Mouse (Mus musculus): ENCODE data around the gene Ttf2. TPM values are rescaled to one million over a fixed set of nuclear protein-coding genes. Genes with fewer than 3 reads are reported as not detected.

The Ttf2 gene
- 0.40 and 0.71 TPM in 2 replicates for polyA plus RNA-seq (2012; ENCODE audit: insufficient read depth, low replicate concordance)

GRCm38 (mm10) chr3:100969176-100969917 lies at the start of gene Ttf2:
Ttf2 (minus strand) TSS chr3:100969663.
- H3K9me3 ChIP-seq, result no peaks in the 10 kb centered on the region
- peaks cover 23% of the 10 kb centered on the region for H3K36me3 ChIP-seq (replicated peaks; ENCODE audit: low read length)
- TF ChIP-seq FLI1 (IDR thresholded peaks at IDR 0.05; ENCODE audit: low read length) (peak; percentile 74; the same call in 1 of the 2 replicates), GATA1 (IDR thresholded peaks at IDR 0.05; ENCODE audit: borderline replicate concordance, low read length) (no peak)
- H3K27me3 ChIP-seq (replicated peaks), result no peaks in the 10 kb centered on the region
- peak within 1 kb of the TSS; percentile 97 for H3K4me3 ChIP-seq (replicated peaks)
- H3K4me1 ChIP-seq, result peaks cover 12% of the 10 kb centered on the region

DNA sequence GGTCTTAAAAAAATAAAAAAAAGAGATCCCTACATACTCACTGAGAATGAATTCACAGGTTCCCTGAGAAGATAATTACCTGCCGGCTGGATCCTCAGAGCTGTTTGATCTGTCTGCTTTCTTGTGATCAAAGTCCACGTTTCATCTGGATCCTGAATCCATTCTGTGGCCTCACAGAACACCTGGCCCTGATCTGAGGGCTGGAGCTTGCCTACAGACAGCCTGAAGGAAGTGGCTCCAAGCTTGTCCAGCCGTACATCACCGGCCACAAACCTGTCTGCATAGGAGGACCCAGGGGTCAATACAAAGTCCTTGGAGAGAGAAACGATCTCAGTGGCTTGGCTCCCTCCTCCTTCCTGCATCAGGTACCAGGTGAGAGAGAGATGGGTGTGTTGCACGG lies 49.0 kb upstream of the Ttf2 start:
- H3K27me3 ChIP-seq (replicated peaks), result peaks cover 3% of the 10 kb centered on the region
- no peaks in the 10 kb centered on the region for H3K4me1 ChIP-seq
- H3K36me3 ChIP-seq (replicated peaks; ENCODE audit: low read length), result no peaks in the 10 kb centered on the region
- no peaks in the 10 kb centered on the region for H3K9me3 ChIP-seq
- TF ChIP-seq FLI1 (IDR thresholded peaks at IDR 0.05; ENCODE audit: low read length) (no peak), GATA1 (IDR thresholded peaks at IDR 0.05; ENCODE audit: borderline replicate concordance, low read length) (no peak)
- H3K4me3 ChIP-seq (replicated peaks), result no peak overlapping the region

DNA sequence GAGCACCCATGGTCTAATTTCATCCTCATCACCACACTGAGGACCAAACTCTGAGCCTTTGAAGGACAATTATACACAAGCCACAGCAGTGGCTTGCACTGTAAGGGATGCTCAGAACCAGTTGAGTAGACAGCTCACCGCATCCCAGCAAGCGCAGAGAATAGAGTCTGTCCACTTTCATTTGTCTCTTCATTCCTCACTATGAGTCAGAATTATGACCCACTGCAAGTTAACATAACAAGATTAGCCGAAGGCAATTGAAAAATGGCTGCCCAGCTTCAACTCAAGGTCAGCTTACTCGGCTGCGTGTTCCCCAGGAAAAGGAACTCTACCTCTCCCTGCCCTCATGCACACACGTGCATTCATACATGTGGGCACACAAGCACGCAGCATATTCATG lies 46.6 kb upstream of the Ttf2 start:
- Histone ChIP-seq H3K9me3 (no peaks in the 10 kb centered on the region), H3K4me1 (peaks cover under 1% of the 10 kb centered on the region; the same call in 1 of the 2 replicates), H3K4me3 (replicated peaks) (no peak overlapping the region), H3K36me3 (replicated peaks; ENCODE audit: low read length) (no peaks in the 10 kb centered on the region), H3K27me3 (replicated peaks) (peaks cover 3% of the 10 kb centered on the region)
- TF ChIP-seq GATA1 (IDR thresholded peaks at IDR 0.05; ENCODE audit: borderline replicate concordance, low read length), result no peak
- TF ChIP-seq FLI1 (IDR thresholded peaks at IDR 0.05; ENCODE audit: low read length), result no peak

GRCm38 (mm10) chr3:101015254-101015653 lies 45.8 kb upstream of the Ttf2 start:
- Histone ChIP-seq H3K9me3 (no peaks in the 10 kb centered on the region), H3K4me3 (replicated peaks) (no peak overlapping the region), H3K36me3 (replicated peaks; ENCODE audit: low read length) (no peaks in the 10 kb centered on the region), H3K27me3 (replicated peaks) (peaks cover 3% of the 10 kb centered on the region), H3K4me1 (peaks cover 4% of the 10 kb centered on the region; the same call in 1 of the 2 replicates)
- TF ChIP-seq FLI1 (IDR thresholded peaks at IDR 0.05; ENCODE audit: low read length) (no peak), GATA1 (IDR thresholded peaks at IDR 0.05; ENCODE audit: borderline replicate concordance, low read length) (no peak)

DNA sequence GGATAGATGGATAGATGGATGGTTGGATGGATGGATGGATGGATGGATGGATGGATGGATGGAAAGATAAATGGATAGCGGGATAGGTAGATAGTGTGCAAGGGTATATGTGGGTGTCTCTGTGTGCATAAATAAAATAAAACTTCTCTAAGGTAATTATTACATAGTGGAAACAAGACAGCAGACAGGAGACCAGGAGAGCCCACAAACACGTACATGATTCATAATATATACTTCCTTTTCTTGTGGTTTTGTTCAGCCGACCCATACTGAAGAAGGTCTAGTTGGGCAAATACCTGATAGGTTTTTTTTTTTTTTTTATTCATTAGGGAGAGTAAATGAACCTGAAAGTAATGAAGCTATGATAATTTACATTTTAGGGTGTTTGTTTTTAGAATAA lies 44.1 kb upstream of the Ttf2 start:
- H3K4me1 ChIP-seq, result peaks cover 4% of the 10 kb centered on the region; the same call in 1 of the 2 replicates
- no peak overlapping the region for H3K4me3 ChIP-seq (replicated peaks)
- no peaks in the 10 kb centered on the region for H3K36me3 ChIP-seq (replicated peaks; ENCODE audit: low read length)
- no peak for TF ChIP-seq FLI1 (IDR thresholded peaks at IDR 0.05; ENCODE audit: low read length)
- no peak for TF ChIP-seq GATA1 (IDR thresholded peaks at IDR 0.05; ENCODE audit: borderline replicate concordance, low read length)
- no peaks in the 10 kb centered on the region for H3K9me3 ChIP-seq
- H3K27me3 ChIP-seq (replicated peaks), result no peaks in the 10 kb centered on the region

- H3K36me3 ChIP-seq (replicated peaks; ENCODE audit: low read length), result no peaks in the 10 kb centered on the region
- H3K9me3 ChIP-seq, result no peaks in the 10 kb centered on the region
- TF ChIP-seq FLI1 (IDR thresholded peaks at IDR 0.05; ENCODE audit: low read length), result no peak
- TF ChIP-seq GATA1 (IDR thresholded peaks at IDR 0.05; ENCODE audit: borderline replicate concordance, low read length), result no peak
- no peaks in the 10 kb centered on the region for H3K27me3 ChIP-seq (replicated peaks)
- no peak overlapping the region for H3K4me3 ChIP-seq (replicated peaks)
- peaks cover 4% of the 10 kb centered on the region; the same call in 1 of the 2 replicates for H3K4me1 ChIP-seq
Measured at GRCm38 (mm10) chr3:101013005-101013404, 43.5 kb upstream of the Ttf2 start.

GRCm38 (mm10) chr3:101012597-101012996 lies 43.1 kb upstream of the Ttf2 start:
- H3K4me3 ChIP-seq (replicated peaks), result no peak overlapping the region
- H3K27me3 ChIP-seq (replicated peaks), result no peaks in the 10 kb centered on the region
- H3K9me3 ChIP-seq, result no peaks in the 10 kb centered on the region
- TF ChIP-seq FLI1 (IDR thresholded peaks at IDR 0.05; ENCODE audit: low read length) (no peak), GATA1 (IDR thresholded peaks at IDR 0.05; ENCODE audit: borderline replicate concordance, low read length) (no peak)
- no peaks in the 10 kb centered on the region for H3K36me3 ChIP-seq (replicated peaks; ENCODE audit: low read length)
- peaks cover 4% of the 10 kb centered on the region; the same call in 1 of the 2 replicates for H3K4me1 ChIP-seq

GRCm38 (mm10) chr3:101012131-101012571 lies 42.7 kb upstream of the Ttf2 start:
- H3K27me3 ChIP-seq (replicated peaks), result no peaks in the 10 kb centered on the region
- no peaks in the 10 kb centered on the region for H3K9me3 ChIP-seq
- H3K36me3 ChIP-seq (replicated peaks; ENCODE audit: low read length), result no peaks in the 10 kb centered on the region
- peaks cover 4% of the 10 kb centered on the region; the same call in 1 of the 2 replicates for H3K4me1 ChIP-seq
- TF ChIP-seq GATA1 (IDR thresholded peaks at IDR 0.05; ENCODE audit: borderline replicate concordance, low read length), result no peak
- TF ChIP-seq FLI1 (IDR thresholded peaks at IDR 0.05; ENCODE audit: low read length), result no peak
- H3K4me3 ChIP-seq (replicated peaks), result no peak overlapping the region

DNA sequence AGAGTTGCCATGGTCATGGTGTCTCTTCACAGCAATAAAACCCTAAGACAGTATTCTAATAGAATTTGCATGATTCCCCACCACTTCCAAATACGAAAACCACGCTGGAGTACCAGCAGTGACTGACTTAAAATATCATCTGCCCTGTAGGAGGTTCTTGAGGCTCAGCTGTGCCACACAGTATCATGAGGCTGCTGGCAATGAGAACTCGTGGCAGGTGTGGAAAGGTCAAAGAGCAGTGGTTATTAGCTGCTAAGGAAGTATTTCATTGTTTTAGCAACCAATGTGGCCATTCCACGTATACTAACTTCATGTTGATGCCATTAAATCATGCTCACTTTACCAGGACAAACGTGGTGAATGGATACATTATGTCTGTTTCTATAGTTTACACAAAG lies 41.7 kb upstream of the Ttf2 start:
- Histone ChIP-seq H3K36me3 (replicated peaks; ENCODE audit: low read length) (no peaks in the 10 kb centered on the region), H3K9me3 (no peaks in the 10 kb centered on the region), H3K4me1 (peaks cover 4% of the 10 kb centered on the region; the same call in 1 of the 2 replicates), H3K27me3 (replicated peaks) (no peaks in the 10 kb centered on the region), H3K4me3 (replicated peaks) (no peak overlapping the region)
- TF ChIP-seq FLI1 (IDR thresholded peaks at IDR 0.05; ENCODE audit: low read length) (no peak), GATA1 (IDR thresholded peaks at IDR 0.05; ENCODE audit: borderline replicate concordance, low read length) (no peak)

GRCm38 (mm10) chr3:101010589-101011202 lies 41.2 kb upstream of the Ttf2 start:
- Histone ChIP-seq H3K36me3 (replicated peaks; ENCODE audit: low read length) (no peaks in the 10 kb centered on the region), H3K4me1 (peaks cover 4% of the 10 kb centered on the region; the same call in 1 of the 2 replicates), H3K9me3 (no peaks in the 10 kb centered on the region), H3K27me3 (replicated peaks) (no peaks in the 10 kb centered on the region), H3K4me3 (replicated peaks) (no peak overlapping the region)
- TF ChIP-seq FLI1 (IDR thresholded peaks at IDR 0.05; ENCODE audit: low read length) (no peak), GATA1 (IDR thresholded peaks at IDR 0.05; ENCODE audit: borderline replicate concordance, low read length) (no peak)

Measured in megakaryocyte, embryonic 14.5 days (primary cell).